Mouse (Mus musculus) olfactory bulb, adult 2 months (tissue): ENCODE results near the gene Afmid.
A peak's percentile ranks its signal among the peaks of the same experiment; 100 is the strongest.

Experiments used
- CTCF ChIP-seq: fragments of 200-500 bp; IDR thresholded peaks from 2 replicates; pipeline ENCODE4 v1.5.1; 2012; ENCODE audit warnings: low read depth, mild to moderate bottlenecking, low read length, moderate library complexity; ENCODE audit not compliant: insufficient read depth
- POLR2A ChIP-seq: fragments of 200-500 bp; IDR thresholded peaks from 2 replicates; pipeline ENCODE4 v1.6.1; 2012; ENCODE audit warnings: mild to moderate bottlenecking, low read depth, low read length, moderate library complexity; ENCODE audit not compliant: insufficient read depth

- TF ChIP-seq CTCF (no peak), POLR2A (0 out of 2 replicates have a peak, but pooled peaks have one; percentile 45)
Observed at GRCm38 (mm10) chr11:117872861-117873608, 47.3 kb downstream of the Afmid start, which contains the start of gene Tha1.
